Mouse (Mus musculus) megakaryocyte, embryonic 14.5 days (primary cell): ENCODE measurements at regions not wholly inside any gene's neighbourhood (a gene's known extent, or its start where the extent isn't known, plus 50 kb on each side); places are given as distances from the start of the nearest gene placed in this dataset.

Source experiments
- FLI1 ChIP-seq: IDR thresholded peaks from 2 replicates; pipeline ENCODE4 v1.6.1; 2012; ENCODE audit warnings: low read length, inconsistent platforms, mixed read lengths
- GATA1 ChIP-seq: IDR thresholded peaks from 3 replicates; pipeline ENCODE4 v1.6.1; 2012; ENCODE audit warnings: mixed read lengths, low read length, inconsistent platforms, borderline replicate concordance

DNA sequence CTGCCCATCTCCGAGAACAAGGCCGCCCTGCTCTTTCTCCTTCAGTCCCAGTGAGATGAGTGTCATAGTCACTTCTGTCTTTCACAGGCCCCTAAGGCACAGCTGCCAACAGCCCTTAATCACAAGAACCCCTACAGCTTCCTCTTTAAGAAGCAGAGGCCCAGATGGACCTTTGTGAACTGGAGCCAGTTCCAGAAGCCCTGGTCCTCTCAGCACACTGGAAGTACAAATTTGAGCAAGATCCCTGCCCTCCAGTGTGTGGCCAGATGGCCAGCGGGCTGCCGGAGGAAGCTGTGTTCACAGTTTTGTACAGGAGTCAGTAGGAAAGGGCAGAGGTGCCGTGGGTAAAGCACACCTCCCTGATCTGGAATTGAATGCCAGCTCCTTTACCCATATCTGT, 389.6 kb downstream of the Rps24 start:
- no peak for TF ChIP-seq FLI1
- no peak for TF ChIP-seq GATA1
